Mouse (Mus musculus) neural tube, embryonic 12.5 days (tissue): ENCODE results near the gene Dnaic2. TPM values are rescaled to one million over a fixed set of nuclear protein-coding genes. Genes with fewer than 3 reads are reported as not detected.
A peak's percentile ranks its signal among the peaks of the same experiment; 100 is the strongest.

Experiments used
- ATAC-seq: fragments of 200-750 bp; cut with Nextera tagmentation; 2 replicates; pipeline ENCODE4 v1.8.0; 2017; ENCODE audit warnings: low read depth, mild to moderate bottlenecking, moderate TSS enrichment, moderate library complexity; ENCODE audit not compliant: low FRiP score
- H3K27ac ChIP-seq: fragments of 300-500 bp; sonication (generic); 2 replicates; pipeline ENCODE4 v1.5.1; 2016
- H3K27me3 ChIP-seq: fragments of 300-500 bp; sonication (generic); replicated peaks from 2 replicates; pipeline ENCODE4 v1.6.1; 2016; ENCODE audit warnings: mild to moderate bottlenecking
- H3K36me3 ChIP-seq: fragments of 300-500 bp; sonication (generic); 2 replicates; pipeline ENCODE4 v1.6.1; 2016; ENCODE audit warnings: mild to moderate bottlenecking
- H3K4me1 ChIP-seq: fragments of 300-500 bp; sonication (generic); 2 replicates; pipeline ENCODE4 v1.6.1; 2016
- H3K4me2 ChIP-seq: fragments of 300-500 bp; sonication (generic); replicated peaks from 2 replicates; pipeline ENCODE4 v1.6.1; 2016; ENCODE audit warnings: mild to moderate bottlenecking
- H3K4me3 ChIP-seq: fragments of 300-500 bp; sonication (generic); 2 replicates; pipeline ENCODE4 v1.5.1; 2016
- H3K9ac ChIP-seq: fragments of 300-500 bp; sonication (generic); 2 replicates; pipeline ENCODE4 v1.6.1; 2016; ENCODE audit warnings: mild to moderate bottlenecking
- H3K9me3 ChIP-seq: fragments of 300-500 bp; sonication (generic); 2 replicates; pipeline ENCODE4 v1.6.1; 2016; ENCODE audit warnings: mild to moderate bottlenecking
- WGBS: fragments of 180-500 bp; shearing (Covaris S2); methylation state at CpG from one replicate; pipeline ENCODE4 v1.1.7; 2016; 5-methylcytosine and 5-hydroxymethylcytosine counted together
- polyA plus RNA-seq: library from polyadenylated mRNA; unstranded; fragments of >200 nt; fragmentation: Nextera tagmentation; extraction: Ambion mirVana; gene quantifications from 2 replicates; pipeline ENCODE4 v1.2.1, GENCODE M21; 2016

The Dnaic2 gene
- polyA plus RNA-seq, 1 experiment from 2014 or later, result 4.2 TPM

- Histone ChIP-seq H3K9ac (no peak overlapping the region), H3K4me1 (no peaks in the 10 kb centered on the region), H3K27me3 (peaks cover 11% of the 10 kb centered on the region; the same call in 1 of the 2 replicates), H3K4me2 (no peak overlapping the region), H3K4me3 (no peak overlapping the region), H3K36me3 (no peaks in the 10 kb centered on the region), H3K9me3 (no peaks in the 10 kb centered on the region), H3K27ac (no peak overlapping the region)
- ATAC-seq, result no peak
- 82% methylated on average over 2 of the region's 2 CpGs for WGBS
These were observed 44.7 kb downstream of the Dnaic2 start for GRCm38 (mm10) chr11:114771896-114772295.

DNA sequence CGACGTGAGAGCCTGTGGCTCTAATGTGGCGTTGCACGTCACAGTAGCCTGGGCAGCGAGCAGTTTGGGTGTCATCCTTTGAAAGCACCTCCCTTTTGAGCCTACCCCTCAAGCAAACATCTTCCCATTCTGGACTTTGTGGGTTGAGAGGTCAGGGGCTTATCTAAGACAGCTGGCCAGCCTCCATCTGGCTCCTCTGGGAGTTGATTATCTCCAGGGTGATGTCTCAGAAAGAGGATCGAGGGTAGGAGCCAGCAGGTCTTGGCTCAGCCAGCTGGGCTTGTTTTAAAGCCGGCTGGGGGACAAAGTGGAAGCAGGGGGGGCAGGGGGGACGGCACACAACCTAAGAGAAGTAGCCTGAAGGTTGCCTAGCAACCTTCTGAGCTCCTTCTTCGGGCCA lies 52.9 kb downstream of the Dnaic2 start:
- Histone ChIP-seq H3K4me3 (no peak overlapping the region), H3K27me3 (peaks cover 9% of the 10 kb centered on the region), H3K27ac (no peak overlapping the region), H3K9me3 (no peaks in the 10 kb centered on the region), H3K36me3 (no peaks in the 10 kb centered on the region), H3K4me2 (no peak overlapping the region), H3K4me1 (peaks cover 7% of the 10 kb centered on the region), H3K9ac (no peak overlapping the region)
- 50% methylated on average over 9 of the region's 9 CpGs for WGBS
- ATAC-seq, result no peak

DNA sequence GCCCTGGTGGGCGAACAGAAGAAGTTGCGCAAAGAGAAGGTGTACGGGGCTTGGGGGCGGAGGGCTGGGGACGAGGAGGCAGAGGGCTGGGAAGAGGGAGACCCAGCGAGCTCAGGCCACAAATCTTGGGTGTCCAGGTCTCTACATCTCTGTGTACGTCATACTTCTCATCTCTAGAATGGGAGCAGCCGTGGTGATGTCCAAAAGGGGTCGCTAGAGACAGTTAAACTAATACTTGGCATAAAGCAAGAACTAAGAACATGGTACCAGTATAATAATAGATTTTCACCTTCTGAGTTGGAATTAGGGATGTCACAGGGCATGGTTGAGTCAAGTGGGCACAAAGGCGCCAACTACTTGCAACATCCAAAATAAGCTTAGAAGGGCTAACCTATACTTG lies 58.7 kb downstream of the Dnaic2 start:
- H3K9me3 ChIP-seq, result no peaks in the 10 kb centered on the region
- peaks cover 56% of the 10 kb centered on the region for H3K27me3 ChIP-seq
- H3K27ac ChIP-seq, result no peak overlapping the region
- peak overlapping the region; percentile 29 for H3K4me3 ChIP-seq
- H3K36me3 ChIP-seq, result no peaks in the 10 kb centered on the region
- 43% methylated on average over 10 of the region's 10 CpGs for WGBS
- peak overlapping the region; percentile 62 for H3K4me2 ChIP-seq
- H3K9ac ChIP-seq, result peak overlapping the region; percentile 29; the same call in 1 of the 2 replicates
- ATAC-seq, result no peak
- H3K4me1 ChIP-seq, result peaks cover 30% of the 10 kb centered on the region

DNA sequence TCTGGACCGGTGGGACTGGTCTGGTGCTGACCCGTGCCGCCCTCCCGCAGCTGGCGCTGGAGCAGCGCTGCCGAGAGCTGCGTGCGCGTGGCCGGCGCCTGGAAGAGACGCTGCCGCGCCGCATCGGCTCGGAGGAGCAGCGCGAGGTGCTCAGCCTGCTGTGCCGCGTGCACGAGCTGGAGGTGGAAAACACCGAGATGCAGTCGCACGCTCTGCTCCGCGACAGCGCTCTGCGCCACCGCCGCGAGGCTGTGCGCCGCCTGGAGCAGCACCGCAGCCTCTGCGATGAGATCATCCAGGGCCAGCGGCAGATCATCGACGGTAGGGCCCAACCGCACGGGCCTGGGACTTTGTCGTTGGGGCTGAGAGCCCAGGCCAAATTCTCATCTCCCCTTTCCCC lies 59.1 kb downstream of the Dnaic2 start:
- Histone ChIP-seq H3K4me1 (peaks cover 35% of the 10 kb centered on the region), H3K4me2 (peak overlapping the region; percentile 62), H3K27ac (no peak overlapping the region), H3K4me3 (peak overlapping the region; percentile 29), H3K9ac (peak overlapping the region; percentile 29; the same call in 1 of the 2 replicates), H3K36me3 (no peaks in the 10 kb centered on the region), H3K9me3 (no peaks in the 10 kb centered on the region), H3K27me3 (peaks cover 60% of the 10 kb centered on the region)
- ATAC-seq, result peak; percentile 41; the same call in 1 of the 2 replicates
- 2% methylated on average over 43 of the region's 43 CpGs for WGBS

GRCm38 (mm10) chr11:114787611-114788010 lies 60.4 kb downstream of the Dnaic2 start:
- no peak overlapping the region for H3K27ac ChIP-seq
- H3K27me3 ChIP-seq, result peaks cover 73% of the 10 kb centered on the region
- WGBS, result 75% methylated on average over 3 of the region's 3 CpGs

DNA sequence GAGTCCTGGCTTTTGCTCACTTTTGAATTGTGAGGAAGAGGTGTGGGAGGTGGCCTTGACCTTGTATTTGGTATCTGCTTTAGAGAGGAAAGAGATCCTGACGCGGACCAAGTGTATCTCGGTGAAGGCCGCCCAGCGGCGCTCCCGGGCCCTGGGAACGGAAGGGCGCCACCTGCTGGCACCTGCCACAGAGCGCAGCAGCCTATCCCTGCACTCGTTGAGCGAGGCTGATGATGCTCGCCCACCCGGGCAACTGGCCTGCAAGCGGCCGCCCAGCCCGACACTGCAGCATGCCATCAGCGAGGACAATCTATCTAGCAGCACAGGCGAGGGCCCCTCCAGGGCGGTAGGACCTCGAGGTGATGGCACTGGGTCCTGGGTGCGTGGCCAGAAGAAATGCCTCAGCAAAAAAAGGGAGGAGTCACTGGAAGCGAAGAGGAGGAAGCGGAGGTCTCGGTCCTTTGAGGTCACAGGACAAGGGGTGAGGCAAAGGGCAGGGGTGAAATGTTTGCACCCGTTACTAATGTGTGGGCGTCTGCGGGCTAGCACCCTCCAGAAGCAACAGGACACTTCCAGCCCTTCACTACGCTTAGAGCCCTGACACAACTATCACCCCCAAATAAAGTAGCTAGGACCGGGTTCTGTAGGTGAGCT lies 62.0 kb downstream of the Dnaic2 start:
- peak; percentile 58 for ATAC-seq
- Histone ChIP-seq H3K27me3 (peaks cover 80% of the 10 kb centered on the region), H3K4me3 (no peak overlapping the region), H3K4me1 (peaks cover 62% of the 10 kb centered on the region), H3K9me3 (no peaks in the 10 kb centered on the region), H3K4me2 (peak overlapping the region; percentile 55), H3K27ac (no peak overlapping the region), H3K9ac (0 out of 2 replicates have a peak overlapping the region, but pooled peaks have one; percentile 29), H3K36me3 (no peaks in the 10 kb centered on the region)
- WGBS, result 10% methylated on average over 30 of the region's 30 CpGs

More at GRCm38 (mm10) chr11:114787611-114788010, 60.4 kb downstream of the Dnaic2 start:
- no peaks in the 10 kb centered on the region for H3K36me3 ChIP-seq
- H3K4me2 ChIP-seq, result no peak overlapping the region
- no peak overlapping the region for H3K4me3 ChIP-seq
- H3K4me1 ChIP-seq, result peaks cover 48% of the 10 kb centered on the region
- H3K9me3 ChIP-seq, result no peaks in the 10 kb centered on the region
- H3K9ac ChIP-seq, result no peak overlapping the region
- no peak for ATAC-seq

DNA sequence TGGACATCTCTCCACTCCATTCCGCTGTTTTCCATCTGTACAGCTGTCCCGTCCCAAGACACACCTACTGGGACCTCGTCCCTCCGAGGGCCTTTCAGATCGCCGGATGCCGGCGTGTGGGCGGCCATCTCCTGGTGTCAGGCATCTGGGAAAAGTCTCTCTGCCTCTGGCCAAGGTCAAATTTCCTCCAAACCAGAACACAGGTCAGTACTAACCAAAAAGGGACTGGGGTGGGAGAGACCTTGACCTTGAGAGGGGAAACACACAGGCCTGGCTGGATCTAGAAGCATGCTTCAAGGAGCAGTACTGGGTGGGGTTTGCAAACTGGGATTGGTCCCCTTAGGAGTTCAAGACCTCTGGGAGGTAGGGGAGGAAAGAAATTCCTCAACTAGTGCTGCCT lies 62.5 kb downstream of the Dnaic2 start:
- ATAC-seq, result no peak
- peak overlapping the region; percentile 55; the same call in 1 of the 2 replicates for H3K4me2 ChIP-seq
- 55% methylated on average over 9 of the region's 9 CpGs for WGBS
- no peaks in the 10 kb centered on the region for H3K36me3 ChIP-seq
- H3K4me1 ChIP-seq, result peaks cover 67% of the 10 kb centered on the region
- H3K9ac ChIP-seq, result no peak overlapping the region
- H3K27me3 ChIP-seq, result peaks cover 78% of the 10 kb centered on the region
- no peak overlapping the region for H3K27ac ChIP-seq
- no peaks in the 10 kb centered on the region for H3K9me3 ChIP-seq
- H3K4me3 ChIP-seq, result no peak overlapping the region

- ATAC-seq, result no peak
- no peak overlapping the region for H3K9ac ChIP-seq
- H3K27ac ChIP-seq, result no peak overlapping the region
- WGBS, result 68% methylated on average over 12 of the region's 12 CpGs
- H3K36me3 ChIP-seq, result no peaks in the 10 kb centered on the region
- peaks cover 74% of the 10 kb centered on the region for H3K27me3 ChIP-seq
- H3K4me2 ChIP-seq, result peak overlapping the region; percentile 5; the same call in 1 of the 2 replicates
- no peak overlapping the region for H3K4me3 ChIP-seq
- peaks cover 72% of the 10 kb centered on the region for H3K4me1 ChIP-seq
- no peaks in the 10 kb centered on the region for H3K9me3 ChIP-seq
These were observed 63.0 kb downstream of the Dnaic2 start for GRCm38 (mm10) chr11:114790171-114790570.

GRCm38 (mm10) chr11:114790841-114791240 lies 63.6 kb downstream of the Dnaic2 start:
- peak overlapping the region; percentile 95 for H3K4me2 ChIP-seq
- H3K4me1 ChIP-seq, result peaks cover 77% of the 10 kb centered on the region
- ATAC-seq, result no peak
- WGBS, result 26% methylated on average over 4 of the region's 4 CpGs
- H3K4me3 ChIP-seq, result no peak overlapping the region
- peaks cover 67% of the 10 kb centered on the region for H3K27me3 ChIP-seq
- no peaks in the 10 kb centered on the region for H3K36me3 ChIP-seq
- no peak overlapping the region for H3K27ac ChIP-seq
- no peaks in the 10 kb centered on the region for H3K9me3 ChIP-seq
- no peak overlapping the region for H3K9ac ChIP-seq

DNA sequence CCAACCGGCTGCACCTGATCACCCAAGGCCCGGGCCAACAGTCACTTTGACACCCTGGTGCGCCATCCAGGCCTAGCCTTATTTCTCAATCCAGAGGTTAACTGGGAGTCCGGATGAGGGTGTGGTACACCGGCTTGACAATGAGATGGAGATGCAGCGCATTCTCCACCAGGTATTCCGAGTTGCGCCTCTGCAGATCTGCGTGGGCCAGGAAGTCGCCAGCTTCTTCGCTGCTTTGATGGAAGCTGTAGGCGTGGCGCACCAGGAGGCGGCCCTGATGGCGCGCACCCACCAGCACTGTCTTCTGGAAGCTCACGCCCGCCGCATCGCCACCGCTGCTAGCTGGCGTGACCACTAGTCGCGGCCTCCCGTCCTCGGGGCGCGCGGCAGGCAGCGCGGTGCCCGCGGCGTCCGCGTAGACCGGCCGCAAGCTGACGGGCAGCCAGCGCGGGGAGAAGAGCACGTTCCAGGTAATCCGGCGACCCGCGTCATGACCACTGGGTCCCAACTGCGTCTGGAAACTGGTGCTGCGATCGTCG lies 64.2 kb downstream of the Dnaic2 start:
- H3K27me3 ChIP-seq, result peaks cover 61% of the 10 kb centered on the region
- 3% methylated on average over 50 of the region's 50 CpGs for WGBS
- ATAC-seq, result no peak

GRCm38 (mm10) chr11:114791891-114792411 lies 64.7 kb downstream of the Dnaic2 start:
- H3K9me3 ChIP-seq, result no peaks in the 10 kb centered on the region
- no peak overlapping the region for H3K27ac ChIP-seq
- no peaks in the 10 kb centered on the region for H3K36me3 ChIP-seq
- H3K9ac ChIP-seq, result peak overlapping the region; percentile 64
- H3K4me3 ChIP-seq, result peak overlapping the region; percentile 46
- H3K27me3 ChIP-seq, result peaks cover 56% of the 10 kb centered on the region
- peaks cover 77% of the 10 kb centered on the region for H3K4me1 ChIP-seq
- H3K4me2 ChIP-seq, result peak overlapping the region; percentile 95
- WGBS, result 1% methylated on average over 55 of the region's 59 CpGs
- ATAC-seq, result no peak

More for the DNA sequence above, 64.2 kb downstream of the Dnaic2 start:
- H3K4me2 ChIP-seq, result peak overlapping the region; percentile 95
- H3K27ac ChIP-seq, result no peak overlapping the region
- peaks cover 77% of the 10 kb centered on the region for H3K4me1 ChIP-seq
- H3K9ac ChIP-seq, result peak overlapping the region; percentile 64
- H3K4me3 ChIP-seq, result peak overlapping the region; percentile 46
- no peaks in the 10 kb centered on the region for H3K36me3 ChIP-seq
- H3K9me3 ChIP-seq, result no peaks in the 10 kb centered on the region

GRCm38 (mm10) chr11:114792931-114793494 lies 65.8 kb downstream of the Dnaic2 start:
- peaks cover 79% of the 10 kb centered on the region for H3K4me1 ChIP-seq
- H3K4me3 ChIP-seq, result peak overlapping the region; percentile 21; the same call in 1 of the 2 replicates
- H3K36me3 ChIP-seq, result no peaks in the 10 kb centered on the region
- H3K9ac ChIP-seq, result no peak overlapping the region
- peaks cover 47% of the 10 kb centered on the region for H3K27me3 ChIP-seq
- no peaks in the 10 kb centered on the region for H3K9me3 ChIP-seq
- H3K4me2 ChIP-seq, result peak overlapping the region; percentile 95
- 53% methylated on average over 5 of the region's 5 CpGs for WGBS
- no peak overlapping the region for H3K27ac ChIP-seq
- no peak for ATAC-seq
